Mouse (Mus musculus) brain, embryonic 14.5 days (tissue): ENCODE measurements around the gene Hccs.

Source experiments
- CTCF ChIP-seq: fragments of 200-500 bp; IDR thresholded peaks from 2 replicates; pipeline ENCODE4 v1.5.1; 2012; ENCODE audit warnings: inconsistent platforms, mild to moderate bottlenecking, moderate library complexity, borderline replicate concordance; ENCODE audit not compliant: insufficient read depth, insufficient read length; ENCODE audit errors: extremely low read depth
- POLR2A ChIP-seq: fragments of 200-500 bp; IDR thresholded peaks from 2 replicates; pipeline ENCODE4 v1.6.1; 2012; ENCODE audit warnings: mild to moderate bottlenecking, inconsistent platforms, borderline replicate concordance; ENCODE audit not compliant: poor library complexity, insufficient read depth, insufficient read length, severe bottlenecking; ENCODE audit errors: extremely low read depth

DNA sequence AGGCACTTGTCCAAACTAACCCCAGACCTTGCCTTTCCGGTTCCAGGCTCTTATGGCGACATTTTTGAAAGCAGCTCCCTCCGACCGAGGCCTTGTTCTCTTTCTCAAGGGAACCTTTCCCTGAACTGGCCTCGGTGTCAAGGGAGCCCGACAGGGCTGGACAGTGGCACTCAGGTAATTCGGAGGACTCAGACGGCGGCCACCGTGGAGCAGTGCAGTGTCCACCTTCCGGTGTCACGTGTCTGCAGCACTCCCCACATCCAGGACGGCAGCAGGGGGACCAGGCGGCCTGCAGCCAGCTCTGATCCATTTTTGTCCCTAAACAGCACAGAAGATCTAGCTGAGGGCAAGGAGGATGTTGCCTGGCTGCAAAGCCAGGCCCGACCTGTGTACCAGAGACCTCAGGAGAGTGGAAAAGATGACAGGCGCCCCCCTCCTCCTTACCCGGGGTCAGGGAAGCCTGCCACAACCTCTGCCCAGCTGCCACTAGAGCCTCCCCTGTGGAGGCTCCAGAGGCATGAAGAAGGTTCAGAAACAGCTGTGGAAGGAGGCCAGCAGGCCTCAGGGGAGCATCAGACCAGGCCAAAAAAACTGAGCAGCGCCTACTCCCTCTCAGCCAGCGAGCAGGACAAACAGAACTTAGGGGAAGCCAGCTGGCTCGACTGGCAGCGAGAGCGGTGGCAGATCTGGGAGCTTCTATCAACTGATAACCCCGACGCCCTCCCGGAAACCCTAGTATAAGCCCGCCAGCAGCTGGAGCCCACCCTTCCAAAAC lies 17.7 kb downstream of the Hccs start:
- TF ChIP-seq POLR2A (no peak), CTCF (no peak)
